Mouse (Mus musculus) spleen, postnatal 10 days (tissue): ENCODE measurements around the gene Gm14440.
"Not testable (repeated sequence)": the region's sequence is repeated elsewhere in the genome, so short reads cannot be mapped to it uniquely, and the experiment has no call there.

Experiments
- DNase-seq, 2 experiments: peaks; one replicate each; pipeline ENCODE4 v3.0.0; 2021 to 2022; ENCODE audit warnings: low spot score in 2 of 2

Gene Gm14440

GRCm38 (mm10) chr2:175274825-175275224, at the start of gene Gm14440:
TSS of gene Gm14440 (plus strand) at chr2:175275125.
- DNase-seq = not testable (repeated sequence)
